Mouse (Mus musculus): ENCODE measurements around the gene Bhlhe40.

The Bhlhe40 gene

GRCm38 (mm10) chr6:108660206-108660877 lies at the start of gene Bhlhe40:
TSS of gene Bhlhe40 (plus strand) at chr6:108660629.
- peak; percentile 96 for DNase-seq

- no peak for DNase-seq
Measured at GRCm38 (mm10) chr6:108611663-108612062, 48.8 kb upstream of the Bhlhe40 start.

GRCm38 (mm10) chr6:108618025-108618424 lies 42.4 kb upstream of the Bhlhe40 start:
- DNase-seq, result no peak

GRCm38 (mm10) chr6:108623028-108623565 lies 37.3 kb upstream of the Bhlhe40 start:
- DNase-seq, result no peak

GRCm38 (mm10) chr6:108624915-108625314 lies 35.5 kb upstream of the Bhlhe40 start:
- DNase-seq, result peak; percentile 16

- peak; percentile 67 for DNase-seq
Measured at GRCm38 (mm10) chr6:108630701-108631100, 29.7 kb upstream of the Bhlhe40 start.

GRCm38 (mm10) chr6:108638157-108638833 lies 22.1 kb upstream of the Bhlhe40 start:
- DNase-seq, result peak; percentile 33

- DNase-seq, result no peak
Measured at GRCm38 (mm10) chr6:108642020-108642419, 18.4 kb upstream of the Bhlhe40 start.

- no peak for DNase-seq
Measured at GRCm38 (mm10) chr6:108643035-108643434, 17.4 kb upstream of the Bhlhe40 start.

GRCm38 (mm10) chr6:108644311-108644710 lies 16.1 kb upstream of the Bhlhe40 start:
- no peak for DNase-seq

GRCm38 (mm10) chr6:108647094-108647493 lies 13.3 kb upstream of the Bhlhe40 start:
- no peak for DNase-seq

GRCm38 (mm10) chr6:108648072-108648471 lies 12.4 kb upstream of the Bhlhe40 start:
- DNase-seq, result no peak

GRCm38 (mm10) chr6:108655861-108656260 lies 4.6 kb upstream of the Bhlhe40 start:
- peak; percentile 52 for DNase-seq

GRCm38 (mm10) chr6:108658051-108658415 lies 2.4 kb upstream of the Bhlhe40 start:
- no peak for DNase-seq

GRCm38 (mm10) chr6:108658416-108659201 lies 1.8 kb upstream of the Bhlhe40 start:
- DNase-seq, result peak; percentile 70

- DNase-seq, result peak; percentile 97
Measured at GRCm38 (mm10) chr6:108659221-108659725, 1.2 kb upstream of the Bhlhe40 start.

GRCm38 (mm10) chr6:108659726-108660205 lies 663 bp upstream of the Bhlhe40 start:
- DNase-seq, result peak; percentile 95

GRCm38 (mm10) chr6:108660878-108661389 lies 505 bp downstream of the Bhlhe40 start:
- no peak for DNase-seq

GRCm38 (mm10) chr6:108661412-108661811 lies 983 bp downstream of the Bhlhe40 start:
- peak; percentile 95 for DNase-seq

GRCm38 (mm10) chr6:108661890-108662289 lies 1.5 kb downstream of the Bhlhe40 start:
- no peak for DNase-seq

- no peak for DNase-seq
Measured at GRCm38 (mm10) chr6:108662314-108663240, 2.1 kb downstream of the Bhlhe40 start.

Data from lung, postnatal 36 days (tissue).